Mouse (Mus musculus) sigmoid colon, adult 10 weeks (tissue): ENCODE data around the gene Kcng4. TPM values are rescaled to one million over a fixed set of nuclear protein-coding genes. Genes with fewer than 3 reads are reported as not detected.

Experiments
- polyA plus RNA-seq: library from polyadenylated mRNA; stranded (reverse); fragments of 350-450 nt; fragmentation: Illumina TruSeq; extraction: RNeasy Lipid Tissue Mini Kit (QIAGEN cat#74804); gene quantifications from one replicate; pipeline ENCODE4 v1.2.3, GENCODE M21; 2014; ENCODE audit warnings: low read depth, low replicate concordance

The Kcng4 gene
- polyA plus RNA-seq, result 0.09 TPM

DNA sequence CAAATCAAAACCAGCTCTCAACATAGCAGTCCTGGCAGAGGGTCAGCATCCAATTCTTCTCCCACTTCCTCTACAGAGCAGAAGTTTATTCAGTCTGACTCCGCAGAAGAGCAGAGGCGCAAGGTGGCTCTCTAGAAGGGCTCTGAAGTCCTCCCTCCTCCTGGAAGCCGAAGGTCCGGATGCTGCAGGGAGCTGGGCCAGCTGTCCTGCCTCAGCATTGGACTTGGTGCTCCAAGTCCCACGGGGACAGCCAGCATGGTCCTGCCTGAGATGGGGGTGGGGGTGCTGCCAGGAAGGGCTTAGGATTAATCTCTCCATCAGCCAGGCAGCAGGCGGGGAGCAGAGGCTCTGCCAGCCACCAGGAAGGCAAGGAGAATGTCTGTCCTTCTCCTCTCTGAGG is at the start of gene Kcng4:
TSS of gene Kcng4 (minus strand) at position 303 of the 400 bp plus-strand sequence.

DNA sequence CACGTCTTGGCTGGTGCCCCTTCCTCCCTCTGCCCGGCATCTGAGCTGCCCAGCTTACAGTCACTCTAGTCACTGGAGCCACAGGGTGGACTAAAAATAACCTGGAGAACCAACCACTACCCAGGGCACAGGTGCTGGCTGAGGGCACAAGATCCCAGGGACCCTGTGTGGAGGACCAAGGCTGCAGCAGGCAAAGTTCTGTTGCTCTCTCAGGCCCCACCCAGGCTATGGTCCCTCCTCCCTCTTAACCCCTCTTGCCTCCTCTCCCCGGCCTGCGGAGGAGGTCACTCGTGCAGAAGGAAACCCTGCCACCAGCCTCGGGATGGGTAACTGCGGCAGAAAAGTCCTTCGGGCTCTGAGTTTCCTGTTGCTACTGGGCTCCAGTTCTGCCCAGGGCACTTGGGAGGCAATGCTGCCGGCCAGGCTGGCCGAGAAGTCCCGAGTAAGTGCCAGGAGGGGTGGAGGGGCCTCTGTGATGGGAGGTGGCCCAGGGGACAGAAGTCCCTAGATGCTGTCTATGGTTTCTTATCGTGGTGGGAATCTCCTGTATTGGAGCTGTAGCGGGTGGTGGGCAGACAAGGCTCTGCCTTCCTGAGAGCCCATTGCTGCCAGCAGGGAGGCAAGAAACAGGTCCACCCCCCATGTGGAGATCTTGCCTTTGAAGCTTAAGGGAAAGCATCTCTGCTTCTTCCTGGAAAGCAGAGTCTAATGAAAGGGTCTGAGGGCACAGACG is 30.9 kb upstream of the Kcng4 start, which contains the start of gene Wfdc1:
TSS of gene Wfdc1 (plus strand) at position 147 of the 733 bp plus-strand sequence.

GRCm38 (mm10) chr8:119612471-119612870 is 23.0 kb downstream of the Kcng4 start, which contains the start of gene Adad2:
Gene Adad2 (plus strand): TSS chr8:119612747.

GRCm38 (mm10) chr8:119604996-119605395 is 30.5 kb downstream of the Kcng4 start, which contains the start of gene Taf1c:
Gene Taf1c (minus strand): TSS chr8:119605222.

GRCm38 (mm10) chr8:119574437-119575365 is 60.8 kb downstream of the Kcng4 start, which contains the start of the genes Hsdl1 and Dnaaf1:
Gene Hsdl1 (minus strand): TSS chr8:119575183.
Gene Dnaaf1 (plus strand): TSS chr8:119575235.

Other genes starting within 250 kb of the Kcng4 start
- 0.69 TPM for gene Mlycd, start 240.8 kb downstream of the Kcng4 start, polyA plus RNA-seq
- gene Osgin1, start 201.6 kb downstream of the Kcng4 start, polyA plus RNA-seq, result not detected
- gene Necab2, start 189.0 kb downstream of the Kcng4 start, polyA plus RNA-seq, result not detected
- not detected for gene Slc38a8, start 134.0 kb downstream of the Kcng4 start, polyA plus RNA-seq
- gene Mbtps1, start 76.9 kb downstream of the Kcng4 start, polyA plus RNA-seq, result 46.7 TPM
- 11.4 TPM for gene Hsdl1, start 60.5 kb downstream of the Kcng4 start, polyA plus RNA-seq
- gene Dnaaf1, start 60.4 kb downstream of the Kcng4 start, polyA plus RNA-seq, result 0.19 TPM
- not detected for gene Taf1c, start 30.5 kb downstream of the Kcng4 start, polyA plus RNA-seq
- not detected for gene Adad2, start 22.9 kb downstream of the Kcng4 start, polyA plus RNA-seq
- 5.8 TPM for gene Wfdc1, start 30.7 kb upstream of the Kcng4 start, polyA plus RNA-seq
- gene Atp2c2, start 64.3 kb upstream of the Kcng4 start, polyA plus RNA-seq, result 0.85 TPM
- gene Tldc1, start 142.7 kb upstream of the Kcng4 start, polyA plus RNA-seq, result 2.5 TPM
- gene Cotl1, start 204.9 kb upstream of the Kcng4 start, polyA plus RNA-seq, result 1.4 TPM
- gene Klhl36, start 226.6 kb upstream of the Kcng4 start, polyA plus RNA-seq, result not detected